Mouse (Mus musculus): ENCODE results near the gene Slc25a41. TPM values are rescaled to one million over a fixed set of nuclear protein-coding genes. Genes with fewer than 3 reads are reported as not detected.
A peak's percentile ranks its signal among the peaks of the same experiment; 100 is the strongest.

Slc25a41 gene
- polyA plus RNA-seq, 1 experiment = not detected

DNA sequence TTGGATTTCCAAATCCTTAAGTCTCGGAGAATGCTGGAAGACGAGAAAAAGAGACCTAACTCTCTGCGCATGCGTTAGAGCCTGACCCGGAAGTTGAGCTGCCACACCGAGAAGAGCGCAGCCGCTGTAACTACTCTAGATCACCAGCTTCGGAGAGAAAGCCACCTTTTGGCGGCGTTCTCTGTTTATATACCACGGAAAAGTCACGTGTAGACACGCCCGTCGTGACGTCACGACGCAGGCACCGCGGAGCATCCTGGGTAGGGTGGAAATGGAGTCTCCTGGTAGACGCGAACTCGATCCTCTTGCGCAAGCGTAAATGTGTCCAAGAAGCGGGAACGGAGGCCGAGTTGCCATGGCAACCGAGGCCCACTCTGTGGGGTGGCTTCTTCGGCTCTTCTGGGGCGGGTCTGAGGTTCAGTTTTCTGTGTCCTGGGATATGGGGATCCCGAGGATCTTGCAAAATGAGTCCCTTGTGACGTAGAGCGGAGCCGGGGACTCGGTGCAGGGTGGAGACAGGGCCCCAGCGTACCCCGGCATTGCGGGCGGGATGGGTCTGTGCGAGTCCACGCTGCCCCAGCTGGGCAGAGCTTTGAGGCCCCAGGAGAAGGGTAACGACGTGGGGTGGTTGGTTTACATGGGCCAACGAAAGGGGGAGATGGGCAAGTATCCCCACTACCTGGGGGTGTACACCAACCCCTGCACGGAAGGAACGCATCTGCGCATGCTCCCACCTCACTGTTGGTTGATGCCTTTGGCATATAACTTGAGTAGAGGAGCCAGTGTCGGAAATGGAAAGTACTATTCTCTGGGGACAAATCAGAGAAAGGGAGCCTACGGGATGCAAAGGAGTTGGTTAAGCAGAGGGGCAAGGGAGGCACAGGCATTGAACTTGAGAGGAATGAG, 30.0 kb downstream of the Slc25a41 start, which contains the start of the genes Gtf2f1 and Gm17949:
Gene Gtf2f1 (minus strand): TSS at position 53 of the 906 bp plus-strand sequence.
Gene Gm17949 (plus strand): TSS at position 234 of the 906 bp plus-strand sequence.
- 1% methylated on average over 51 of the region's 51 CpGs for WGBS
- Histone ChIP-seq H3K27ac (ENCODE audit: insufficient read depth, low read length) (peak within 1 kb of the TSS; percentile 89), H3K4me1 (ENCODE audit: control insufficient read depth, insufficient read depth, insufficient read length) (peaks cover 4% of the 10 kb centered on the region; the same call in 1 of the 2 replicates), H3K36me3 (ENCODE audit: control insufficient read depth, insufficient read depth, low read length) (peaks cover 9% of the 10 kb centered on the region), H3K4me3 (ENCODE audit: extremely low read depth, insufficient read depth, insufficient read length) (peak within 1 kb of the TSS; percentile 98), H3K27me3 (ENCODE audit: control insufficient read depth, insufficient read depth, low read length) (no peaks in the 10 kb centered on the region)
- DNase-seq (ENCODE audit: low read depth in 1 of 2, low spot score in 2 of 2) = peak; percentile 82 to 98
- TF ChIP-seq POLR2A (IDR thresholded peaks at IDR 0.05; ENCODE audit: low read depth, low read length) (peak; percentile 98), CTCF (IDR thresholded peaks at IDR 0.05; ENCODE audit: extremely low read depth, insufficient read depth, insufficient read length, insufficient replicate concordance) (no peak)

- DNase-seq (ENCODE audit: low read depth in 1 of 2, low spot score in 2 of 2) = no peak
- no peaks in the 10 kb centered on the region for H3K27me3 ChIP-seq (ENCODE audit: control insufficient read depth, insufficient read depth, low read length)
- H3K4me1 ChIP-seq (ENCODE audit: control insufficient read depth, insufficient read depth, insufficient read length) = peaks cover 4% of the 10 kb centered on the region; the same call in 1 of the 2 replicates
- H3K4me3 ChIP-seq (ENCODE audit: extremely low read depth, insufficient read depth, insufficient read length) = peak overlapping the region; percentile 98
- under 1% methylated on average over 19 of the region's 19 CpGs for WGBS
- peak overlapping the region; percentile 89 for H3K27ac ChIP-seq (ENCODE audit: insufficient read depth, low read length)
- H3K36me3 ChIP-seq (ENCODE audit: control insufficient read depth, insufficient read depth, low read length) = peaks cover 9% of the 10 kb centered on the region
- no peak for TF ChIP-seq POLR2A (IDR thresholded peaks at IDR 0.05; ENCODE audit: low read depth, low read length)
These were observed 30.6 kb downstream of the Slc25a41 start for GRCm38 (mm10) chr17:57010911-57011235.

GRCm38 (mm10) chr17:57007137-57007905, 34.1 kb downstream of the Slc25a41 start:
- Histone ChIP-seq H3K27ac (ENCODE audit: insufficient read depth, low read length) (no peak overlapping the region), H3K4me3 (ENCODE audit: extremely low read depth, insufficient read depth, insufficient read length) (no peak overlapping the region), H3K4me1 (ENCODE audit: control insufficient read depth, insufficient read depth, insufficient read length) (peaks cover 4% of the 10 kb centered on the region; the same call in 1 of the 2 replicates), H3K27me3 (ENCODE audit: control insufficient read depth, insufficient read depth, low read length) (no peaks in the 10 kb centered on the region), H3K36me3 (ENCODE audit: control insufficient read depth, insufficient read depth, low read length) (peaks cover 23% of the 10 kb centered on the region)
- no peak for DNase-seq (ENCODE audit: low read depth in 1 of 2, low spot score in 2 of 2)
- 93% methylated on average over 13 of the region's 13 CpGs for WGBS
- TF ChIP-seq CTCF (IDR thresholded peaks at IDR 0.05; ENCODE audit: extremely low read depth, insufficient read depth, insufficient read length, insufficient replicate concordance) = no peak
- TF ChIP-seq POLR2A (IDR thresholded peaks at IDR 0.05; ENCODE audit: low read depth, low read length) = no peak

DNA sequence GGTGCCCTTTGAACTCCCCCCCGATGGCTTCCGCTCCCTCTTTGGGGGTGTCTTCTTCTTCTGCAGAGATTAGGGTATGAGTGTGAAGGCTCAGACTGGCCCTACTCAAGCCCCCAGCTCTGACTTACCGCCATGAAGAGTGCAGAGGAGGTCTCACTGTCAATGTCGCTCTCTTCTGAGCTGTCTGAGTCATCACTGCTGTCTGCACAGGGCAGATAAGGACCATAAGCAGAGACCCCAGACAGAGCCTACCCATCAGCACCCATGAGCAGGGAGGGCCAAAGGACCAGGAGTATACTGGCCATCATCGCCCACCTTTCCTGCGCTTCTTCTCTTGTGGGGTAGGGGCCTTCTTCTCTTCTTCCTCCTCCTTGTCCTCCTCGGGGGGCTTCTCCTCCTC, 37.5 kb downstream of the Slc25a41 start:
- Histone ChIP-seq H3K36me3 (ENCODE audit: control insufficient read depth, insufficient read depth, low read length) (peaks cover 23% of the 10 kb centered on the region), H3K27me3 (ENCODE audit: control insufficient read depth, insufficient read depth, low read length) (no peaks in the 10 kb centered on the region), H3K4me1 (ENCODE audit: control insufficient read depth, insufficient read depth, insufficient read length) (no peaks in the 10 kb centered on the region), H3K27ac (ENCODE audit: insufficient read depth, low read length) (no peak overlapping the region), H3K4me3 (ENCODE audit: extremely low read depth, insufficient read depth, insufficient read length) (no peak overlapping the region)
- TF ChIP-seq POLR2A (IDR thresholded peaks at IDR 0.05; ENCODE audit: low read depth, low read length) (no peak), CTCF (IDR thresholded peaks at IDR 0.05; ENCODE audit: extremely low read depth, insufficient read depth, insufficient read length, insufficient replicate concordance) (no peak)
- 90% methylated on average over 7 of the region's 7 CpGs for WGBS
- DNase-seq (ENCODE audit: low read depth in 1 of 2, low spot score in 2 of 2) = no peak

DNA sequence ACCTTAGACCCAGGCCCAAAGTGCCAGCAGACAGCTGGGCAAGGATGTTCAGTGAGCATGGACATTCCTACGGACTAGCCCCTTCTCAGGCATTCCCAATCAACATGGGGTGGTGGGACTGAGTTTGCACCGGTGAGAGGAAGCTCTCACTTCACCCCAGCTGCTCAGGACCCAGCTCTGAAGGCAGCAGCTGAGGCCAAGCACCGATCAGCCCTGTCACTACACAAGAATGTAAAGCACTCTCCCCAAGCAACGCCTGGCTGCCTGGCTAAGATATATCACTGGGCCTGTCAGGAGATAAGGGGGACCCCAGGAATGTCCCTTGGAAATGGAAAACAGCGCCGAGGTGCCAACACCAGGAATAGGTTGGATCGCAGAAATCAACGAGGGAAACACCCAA, 40.2 kb downstream of the Slc25a41 start:
- H3K27me3 ChIP-seq (ENCODE audit: control insufficient read depth, insufficient read depth, low read length) = no peaks in the 10 kb centered on the region
- TF ChIP-seq CTCF (IDR thresholded peaks at IDR 0.05; ENCODE audit: extremely low read depth, insufficient read depth, insufficient read length, insufficient replicate concordance) (no peak), POLR2A (IDR thresholded peaks at IDR 0.05; ENCODE audit: low read depth, low read length) (no peak)
- WGBS = 80% methylated on average over 8 of the region's 8 CpGs
- no peak overlapping the region for H3K4me3 ChIP-seq (ENCODE audit: extremely low read depth, insufficient read depth, insufficient read length)
- peaks cover 14% of the 10 kb centered on the region for H3K36me3 ChIP-seq (ENCODE audit: control insufficient read depth, insufficient read depth, low read length)
- DNase-seq (ENCODE audit: low read depth in 1 of 2, low spot score in 2 of 2) = no peak
- H3K4me1 ChIP-seq (ENCODE audit: control insufficient read depth, insufficient read depth, insufficient read length) = no peaks in the 10 kb centered on the region; the same call in 1 of the 2 replicates
- H3K27ac ChIP-seq (ENCODE audit: insufficient read depth, low read length) = no peak overlapping the region

GRCm38 (mm10) chr17:56999968-57000609, 41.4 kb downstream of the Slc25a41 start, which contains the start of gene Pspn:
Pspn (minus strand) TSS chr17:57000018.
- peaks cover 19% of the 10 kb centered on the region for H3K36me3 ChIP-seq (ENCODE audit: control insufficient read depth, insufficient read depth, low read length)
- H3K4me1 ChIP-seq (ENCODE audit: control insufficient read depth, insufficient read depth, insufficient read length) = no peaks in the 10 kb centered on the region; the same call in 1 of the 2 replicates
- no peaks in the 10 kb centered on the region for H3K27me3 ChIP-seq (ENCODE audit: control insufficient read depth, insufficient read depth, low read length)
- no peak within 1 kb of the TSS for H3K27ac ChIP-seq (ENCODE audit: insufficient read depth, low read length)
- WGBS = 89% methylated on average over 9 of the region's 9 CpGs
- DNase-seq (ENCODE audit: low read depth in 1 of 2, low spot score in 2 of 2) = no peak
- H3K4me3 ChIP-seq (ENCODE audit: extremely low read depth, insufficient read depth, insufficient read length) = no peak within 1 kb of the TSS
- TF ChIP-seq CTCF (IDR thresholded peaks at IDR 0.05; ENCODE audit: extremely low read depth, insufficient read depth, insufficient read length, insufficient replicate concordance) (no peak), POLR2A (IDR thresholded peaks at IDR 0.05; ENCODE audit: low read depth, low read length) (no peak)
